8 mouse cellular contexts compared by ENCODE assay signal in genomic region chr5:34761509-34761908, GRCm38 (mm10). TPM values are rescaled to one million over a fixed set of nuclear protein-coding genes. Genes with fewer than 3 reads are reported as not detected.
DNase-seq lines count a peak whose midpoint lies in the region; ATAC-seq and TF ChIP-seq lines count a peak whose summit lies in the region.

Gene Htt, plus strand, starts transcription at chr5:34761740.

- H3K27me3 ChIP-seq in ES-Bruce4 (ENCODE audit: control insufficient read depth, insufficient read depth, low read length, poor library complexity, severe bottlenecking), result no peaks in the 10 kb centered on the region
- no peaks in the 10 kb centered on the region for H3K27me3 ChIP-seq in forebrain, embryonic 13.5 days
- H3K27me3 ChIP-seq in liver, postnatal 0 days (ENCODE audit: insufficient read depth, low read length), result no peaks in the 10 kb centered on the region
- H3K27me3 ChIP-seq in neural tube, embryonic 14.5 days (ENCODE audit: control insufficient read depth, insufficient read depth, low read length), result peaks cover 3% of the 10 kb centered on the region; the same call in 1 of the 2 replicates

- peak; percentile 75 for TF ChIP-seq POLR2A in ES-Bruce4 (IDR thresholded peaks at IDR 0.05; ENCODE audit: insufficient read depth, low read length)

- peak; percentile 52; the same call in 1 of the 2 replicates for TF ChIP-seq EP300 in ES-Bruce4 (IDR thresholded peaks at IDR 0.05; ENCODE audit: insufficient read depth, low read depth, low read length)
- TF ChIP-seq EP300 in liver, postnatal 0 days (IDR thresholded peaks at IDR 0.05; ENCODE audit: low read depth), result no peak; the same call in 1 of the 2 replicates

- peak within 1 kb of the TSS; percentile 74 for H3K9ac ChIP-seq in ES-Bruce4 (ENCODE audit: low read depth, poor library complexity, severe bottlenecking)
- H3K9ac ChIP-seq in forebrain, embryonic 13.5 days, result peak within 1 kb of the TSS; percentile 95
- H3K9ac ChIP-seq in liver, postnatal 0 days (replicated peaks), result peak within 1 kb of the TSS; percentile 98
- peak within 1 kb of the TSS; percentile 94 for H3K9ac ChIP-seq in neural tube, embryonic 14.5 days (replicated peaks; ENCODE audit: low read depth, low read length)

- no peaks in the 10 kb centered on the region for H3K4me1 ChIP-seq in ES-Bruce4 (ENCODE audit: control insufficient read depth, insufficient read depth, low read length)
- peaks cover 15% of the 10 kb centered on the region for H3K4me1 ChIP-seq in forebrain, embryonic 13.5 days
- H3K4me1 ChIP-seq in liver, postnatal 0 days (ENCODE audit: insufficient read depth), result peaks cover 15% of the 10 kb centered on the region
- H3K4me1 ChIP-seq in neural tube, embryonic 14.5 days (ENCODE audit: control insufficient read depth, insufficient read depth, low read length), result peaks cover 11% of the 10 kb centered on the region; the same call in 1 of the 2 replicates

- no peak for TF ChIP-seq CTCF in ES-Bruce4 (IDR thresholded peaks at IDR 0.05; ENCODE audit: low read depth, low read length)
- peak; percentile 22; the same call in 1 of the 2 replicates for TF ChIP-seq CTCF in liver, postnatal 0 days (IDR thresholded peaks at IDR 0.05; ENCODE audit: low read depth)

- H3K9me3 ChIP-seq in ES-Bruce4 (replicated peaks; ENCODE audit: control insufficient read depth, insufficient read depth, low read length, poor library complexity, severe bottlenecking), result no peaks in the 10 kb centered on the region
- H3K9me3 ChIP-seq in forebrain, embryonic 13.5 days (replicated peaks), result no peaks in the 10 kb centered on the region
- no peaks in the 10 kb centered on the region for H3K9me3 ChIP-seq in liver, postnatal 0 days (ENCODE audit: low read length)
- H3K9me3 ChIP-seq in neural tube, embryonic 14.5 days (ENCODE audit: control insufficient read depth, low read length), result no peaks in the 10 kb centered on the region

- peak; percentile 98 for ATAC-seq in cerebellum, adult (ENCODE audit: insufficient number of reproducible peaks, low FRiP score, low TSS enrichment)
- peak; percentile 99 for ATAC-seq in forebrain, embryonic 13.5 days
- ATAC-seq in liver, postnatal 0 days, result peak; percentile 96
- peak; percentile 99 for ATAC-seq in neural tube, embryonic 14.5 days (ENCODE audit: low read depth)

- WGBS in forebrain, embryonic 13.5 days, result under 1% methylated on average over 35 of the region's 35 CpGs
- WGBS in large intestine, adult 2 months, result under 1% methylated on average over 35 of the region's 35 CpGs
- under 1% methylated on average over 35 of the region's 35 CpGs for WGBS in liver, postnatal 0 days (ENCODE audit: insufficient replicate concordance)
- under 1% methylated on average over 35 of the region's 35 CpGs for WGBS in neural tube, embryonic 14.5 days

- peak; percentile 97 to 98 for DNase-seq in heart, postnatal 10 days
- peak; percentile 74 for DNase-seq in large intestine, adult 2 months (ENCODE audit: low read depth, low spot score)
- DNase-seq in liver, postnatal 0 days, result peak; percentile 95
- peak; percentile 96 for DNase-seq in testis, postnatal 10 days (ENCODE audit: low spot score)

- peak within 1 kb of the TSS; percentile 92 for H3K4me2 ChIP-seq in forebrain, embryonic 13.5 days
- peak within 1 kb of the TSS; percentile 95 for H3K4me2 ChIP-seq in liver, postnatal 0 days (ENCODE audit: low read depth, low read length)
- H3K4me2 ChIP-seq in neural tube, embryonic 14.5 days (ENCODE audit: low read depth, low read length), result peak within 1 kb of the TSS; percentile 84

- intact Hi-C loops in heart, postnatal 10 days (cut with DNase I), result loop anchor here (1.0 kb wide), 1 partner anchor 100 kb away; no protein-coding TSS in a partner anchor

- H3K4me3 ChIP-seq in ES-Bruce4 (ENCODE audit: low read depth, low read length), result peak within 1 kb of the TSS; percentile 80
- H3K4me3 ChIP-seq in forebrain, embryonic 13.5 days, result peak within 1 kb of the TSS; percentile 98
- H3K4me3 ChIP-seq in liver, postnatal 0 days (ENCODE audit: low read depth, low read length), result peak within 1 kb of the TSS; percentile 89
- H3K4me3 ChIP-seq in neural tube, embryonic 14.5 days (ENCODE audit: low read depth, low read length), result peak within 1 kb of the TSS; percentile 95

- no peak within 1 kb of the TSS for H3K27ac ChIP-seq in ES-Bruce4 (ENCODE audit: insufficient read depth, low read length)
- peak within 1 kb of the TSS; percentile 93 for H3K27ac ChIP-seq in forebrain, embryonic 13.5 days
- H3K27ac ChIP-seq in liver, postnatal 0 days (ENCODE audit: low read depth), result peak within 1 kb of the TSS; percentile 85
- peak within 1 kb of the TSS; percentile 93 for H3K27ac ChIP-seq in neural tube, embryonic 14.5 days (ENCODE audit: low read depth, low read length)

- no peaks in the 10 kb centered on the region for H3K36me3 ChIP-seq in ES-Bruce4 (ENCODE audit: control insufficient read depth, insufficient read depth, low read length, poor library complexity, severe bottlenecking)
- no peaks in the 10 kb centered on the region for H3K36me3 ChIP-seq in forebrain, embryonic 13.5 days (ENCODE audit: poor library complexity, severe bottlenecking)
- H3K36me3 ChIP-seq in liver, postnatal 0 days (replicated peaks; ENCODE audit: insufficient read depth, low read length), result no peaks in the 10 kb centered on the region
- no peaks in the 10 kb centered on the region for H3K36me3 ChIP-seq in neural tube, embryonic 14.5 days (ENCODE audit: control insufficient read depth, insufficient read depth, low read length)

RNA-seq across cellular contexts. Expression of gene Htt, which starts in this region (rescaled TPM):
- polyA plus RNA-seq in ES-Bruce4 (2011; ENCODE audit: insufficient read depth, insufficient read length, low read depth, missing spikeins), result 42.1 and 42.3 TPM in 2 replicates
- polyA plus RNA-seq in forebrain, embryonic 13.5 days (2015; fragmentation: Nextera tagmentation; extraction: Ambion mirVana), result 13.1 and 16.4 TPM in 2 replicates
- 10 to 100 TPM; 16.2 to 17.1 TPM for total RNA-seq in heart, postnatal 10 days (2021)
- polyA plus RNA-seq in large intestine, adult 2 months (2012; rRNA removed), result 8.3 and 12.8 TPM in 2 replicates
- polyA plus RNA-seq in liver, postnatal 0 days (2015; fragmentation: Nextera tagmentation; extraction: Ambion mirVana), result 1.9 and 2.3 TPM in 2 replicates
- polyA plus RNA-seq in neural tube, embryonic 14.5 days (2014; fragmentation: Nextera tagmentation; extraction: Ambion mirVana), result 21.9 and 28.5 TPM in 2 replicates
